Mouse (Mus musculus) ES-Bruce4 (cell line): Measurements from ENCODE around the gene Ablim2.

Source experiments
- CTCF ChIP-seq: IDR thresholded peaks from one replicate; pipeline ENCODE4 v1.8.1; 2011; ENCODE audit warnings: low read depth, low read length
- EP300 ChIP-seq: IDR thresholded peaks from 2 replicates; pipeline ENCODE4 v1.6.1; 2011; ENCODE audit warnings: low read depth, low read length; ENCODE audit not compliant: insufficient read depth
- POLR2A ChIP-seq: IDR thresholded peaks from one replicate; pipeline ENCODE4 v1.8.1; 2011; ENCODE audit warnings: low read length; ENCODE audit not compliant: insufficient read depth

DNA sequence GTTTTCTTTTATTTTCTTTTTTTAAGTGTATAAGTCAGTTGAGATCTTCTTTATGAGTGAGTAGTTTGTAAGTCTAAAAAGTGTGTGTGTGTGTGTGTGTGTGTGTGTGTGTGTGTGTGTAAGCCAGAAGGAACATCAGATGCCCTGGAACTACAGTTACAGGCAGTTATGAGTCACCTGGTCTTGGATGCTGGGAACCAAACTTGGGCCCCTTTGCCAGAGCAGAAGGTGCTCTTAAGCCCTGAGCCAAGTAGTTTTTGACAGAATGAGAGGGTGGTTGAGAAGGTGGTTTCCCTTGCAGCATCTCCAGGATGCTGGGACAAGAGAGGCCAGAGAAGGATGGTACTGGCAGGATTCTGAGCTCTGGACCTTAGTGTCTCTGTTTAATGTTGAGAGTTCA, 162.9 kb downstream of the Ablim2 start:
- no peak for TF ChIP-seq EP300
- no peak for TF ChIP-seq CTCF
- TF ChIP-seq POLR2A: no peak
